Mouse (Mus musculus) midbrain, embryonic 13.5 days (tissue): ENCODE data around the gene Gm10681. TPM values are rescaled to one million over a fixed set of nuclear protein-coding genes. Genes with fewer than 3 reads are reported as not detected.

Experiments used
- polyA plus RNA-seq: library from polyadenylated mRNA; unstranded; fragments of >200 nt; fragmentation: Nextera tagmentation; extraction: Ambion mirVana; gene quantifications from 2 replicates; pipeline ENCODE4 v1.2.1, GENCODE M21; 2015

Gm10681 gene
- polyA plus RNA-seq, 1 experiment from 2014 or later, result not detected

Other genes starting within 250 kb of the Gm10681 start
- gene Phgdh, start 248.8 kb downstream of the Gm10681 start, polyA plus RNA-seq, result 170 and 190 TPM in 2 replicates
- gene Zfp697, start 206.3 kb downstream of the Gm10681 start, polyA plus RNA-seq, result 15.4 and 15.7 TPM in 2 replicates
- gene Gm4450, start 131.7 kb downstream of the Gm10681 start, polyA plus RNA-seq, result 0.26 TPM in 1 of 2 replicates, not detected in the other
- not detected in 2 replicates for gene Hsd3b4, start 78.3 kb downstream of the Gm10681 start, polyA plus RNA-seq
- gene Hsd3b5, start 41.4 kb upstream of the Gm10681 start, polyA plus RNA-seq, result not detected in 2 replicates
- not detected in 2 replicates for gene Hsd3b2, start 135.7 kb upstream of the Gm10681 start, polyA plus RNA-seq
- 0.10 and 0.30 TPM in 2 replicates for gene Hsd3b3, start 174.3 kb upstream of the Gm10681 start, polyA plus RNA-seq
- 8.2 and 9.8 TPM in 2 replicates for gene Hsd3b6, start 225.6 kb upstream of the Gm10681 start, polyA plus RNA-seq